Mouse (Mus musculus) liver, embryonic 14.5 days (tissue): Measurements from ENCODE around the gene Stx2.

ENCODE experiments used
- CTCF ChIP-seq: IDR thresholded peaks from 2 replicates; pipeline ENCODE4 v1.5.1; 2016; ENCODE audit warnings: antibody characterized with exemption, low read depth, control low read depth
- EP300 ChIP-seq: IDR thresholded peaks from 2 replicates; pipeline ENCODE4 v1.6.1; 2016; ENCODE audit warnings: antibody characterized with exemption, low read depth

GRCm38 (mm10) chr5:129026171-129026570, 17.8 kb upstream of the Stx2 start:
- no peak for TF ChIP-seq CTCF
- TF ChIP-seq EP300, result no peak
